Mouse (Mus musculus): ENCODE data around the gene Zfp512b.

DNA sequence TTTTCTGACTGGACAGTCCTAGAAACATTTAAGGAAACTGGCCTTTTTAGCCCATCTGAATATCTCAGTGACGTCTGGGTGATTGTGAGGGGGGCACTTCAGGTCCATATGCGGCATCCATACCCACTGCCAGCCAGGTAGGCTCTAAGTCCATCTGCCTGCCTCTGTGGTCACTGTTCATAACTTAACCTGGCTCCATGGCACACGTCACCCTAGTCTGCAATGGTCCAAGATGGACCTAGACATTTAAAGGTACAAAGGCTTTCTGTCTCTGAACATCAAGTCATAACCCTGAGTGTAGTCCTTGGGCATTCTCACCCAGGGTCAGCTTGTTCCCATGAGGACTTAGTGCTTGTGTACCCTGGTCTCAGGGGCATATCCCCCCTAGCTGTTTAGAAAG is 25.3 kb downstream of the Zfp512b start:
- TF ChIP-seq KAT2A (IDR thresholded peaks at IDR 0.05; ENCODE audit: insufficient replicate concordance, low read length), result no peak
- no peak for TF ChIP-seq POLR2A (IDR thresholded peaks at IDR 0.05; ENCODE audit: low read depth, low read length)
- no peak for TF ChIP-seq CTCF (conservative IDR thresholded peaks at IDR 0.05 in 1 of 2, IDR thresholded peaks at IDR 0.05 in 1 of 2; ENCODE audit: low read depth in 2 of 2, low read length in 2 of 2)
- TF ChIP-seq ETS1 (conservative IDR thresholded peaks at IDR 0.05; ENCODE audit: low read depth, low read length), result no peak
- TF ChIP-seq UBTF (IDR thresholded peaks at IDR 0.05; ENCODE audit: low read depth, low read length), result no peak
- no peak for TF ChIP-seq CHD1 (IDR thresholded peaks at IDR 0.05; ENCODE audit: low read depth, low read length)
- no peak for TF ChIP-seq BHLHE40 (IDR thresholded peaks at IDR 0.05; ENCODE audit: low read depth, low read length)
- no peak for TF ChIP-seq HCFC1 (IDR thresholded peaks at IDR 0.05; ENCODE audit: low read depth, low read length)
- TF ChIP-seq EP300 (IDR thresholded peaks at IDR 0.05; ENCODE audit: low read length), result no peak
- no peak for TF ChIP-seq NELFE (IDR thresholded peaks at IDR 0.05; ENCODE audit: low read depth, low read length)
- TF ChIP-seq RAD21 (IDR thresholded peaks at IDR 0.05; ENCODE audit: low read depth, low read length), result no peak
- no peak for TF ChIP-seq ZNF384 (IDR thresholded peaks at IDR 0.05; ENCODE audit: low read depth, low read length)

Measured in CH12.LX (cell line).